Mouse (Mus musculus) intestine, postnatal 0 days (tissue): ENCODE measurements around the gene Dnah1. TPM values are rescaled to one million over a fixed set of nuclear protein-coding genes. Genes with fewer than 3 reads are reported as not detected.
A peak's percentile ranks its signal among the peaks of the same experiment; 100 is the strongest.

Experiments used
- ATAC-seq: fragments of 200-750 bp; cut with Nextera tagmentation; 2 replicates; pipeline ENCODE4 v1.8.0; 2017; ENCODE audit warnings: mild to moderate bottlenecking, moderate TSS enrichment, moderate library complexity
- H3K27ac ChIP-seq: fragments of 300-500 bp; sonication (generic); 2 replicates; pipeline ENCODE4 v1.5.1; 2014; ENCODE audit warnings: mild to moderate bottlenecking, low read depth, low read length, moderate library complexity
- H3K27me3 ChIP-seq: fragments of 300-500 bp; sonication (generic); replicated peaks from 2 replicates; pipeline ENCODE4 v1.6.1; 2014; ENCODE audit warnings: low read length, mixed read lengths; ENCODE audit not compliant: control insufficient read depth, insufficient read depth
- H3K36me3 ChIP-seq: fragments of 300-500 bp; sonication (generic); 2 replicates; pipeline ENCODE4 v1.6.1; 2014; ENCODE audit warnings: mild to moderate bottlenecking, moderate library complexity; ENCODE audit not compliant: control insufficient read depth, insufficient read depth
- H3K4me1 ChIP-seq: fragments of 300-500 bp; sonication (generic); replicated peaks from 2 replicates; pipeline ENCODE4 v1.6.1; 2014; ENCODE audit warnings: antibody characterized with exemption, low read length, mixed read lengths; ENCODE audit not compliant: control insufficient read depth, insufficient read depth
- H3K4me2 ChIP-seq: fragments of 300-500 bp; sonication (generic); replicated peaks from 2 replicates; pipeline ENCODE4 v1.6.1; 2014; ENCODE audit warnings: low read depth, mild to moderate bottlenecking, moderate library complexity
- H3K4me3 ChIP-seq: fragments of 300-500 bp; sonication (generic); 2 replicates; pipeline ENCODE4 v1.5.1; 2014; ENCODE audit warnings: low read depth, low read length
- H3K9ac ChIP-seq: fragments of 300-500 bp; sonication (generic); 2 replicates; pipeline ENCODE4 v1.6.1; 2014; ENCODE audit warnings: mild to moderate bottlenecking, low read depth, low read length
- H3K9me3 ChIP-seq: fragments of 300-500 bp; sonication (generic); 2 replicates; pipeline ENCODE4 v1.6.1; 2016; ENCODE audit warnings: mixed run types; ENCODE audit not compliant: control insufficient read depth
- CTCF ChIP-seq: sonication (generic); IDR thresholded peaks from 2 replicates; pipeline ENCODE4 v1.5.1; 2016; ENCODE audit warnings: low read depth, mild to moderate bottlenecking, control low read depth, antibody characterized with exemption, moderate library complexity
- WGBS: fragments of 180-500 bp; shearing (Covaris S2); extraction: QIAGEN DNeasy Blood & Tissue Kit; methylation state at CpG from one replicate; pipeline ENCODE4 v1.1.7; 2014; 5-methylcytosine and 5-hydroxymethylcytosine counted together
- polyA plus RNA-seq: library from polyadenylated mRNA; unstranded; fragments of >200 nt; fragmentation: Nextera tagmentation; extraction: Ambion mirVana; gene quantifications from 2 replicates; pipeline ENCODE4 v1.2.1, GENCODE M21; 2015

Dnah1 gene
- polyA plus RNA-seq, 1 experiment from 2014 or later, result 0.57 TPM

DNA sequence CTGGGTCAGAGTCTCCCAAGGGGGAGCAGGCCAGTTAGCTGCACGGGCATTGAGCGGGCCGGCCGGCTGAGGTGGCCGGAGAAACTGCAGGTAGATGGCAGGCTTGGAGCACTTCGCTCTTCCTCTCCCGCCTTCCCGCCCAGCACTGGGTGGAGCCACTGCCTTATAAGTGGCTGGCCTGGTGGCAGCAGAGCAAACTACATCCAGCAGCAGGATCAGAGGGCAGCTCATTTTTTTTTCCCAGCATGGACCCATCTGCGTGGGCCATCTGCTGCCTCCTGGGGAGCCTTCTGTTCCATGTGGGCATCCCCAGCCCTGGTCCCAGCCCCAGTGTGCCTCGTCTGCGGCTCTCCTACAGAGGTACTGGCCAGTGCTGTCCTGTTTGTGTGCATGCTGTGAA lies 106.0 kb downstream of the Dnah1 start, which contains the start of gene Sema3g:
Gene Sema3g, plus strand, starts transcription at position 195 of the 400 bp plus-strand sequence.
- Histone ChIP-seq H3K36me3 (no peaks in the 10 kb centered on the region), H3K4me3 (no peak within 1 kb of the TSS), H3K9me3 (no peaks in the 10 kb centered on the region), H3K27me3 (no peaks in the 10 kb centered on the region), H3K27ac (no peak within 1 kb of the TSS), H3K4me2 (peak within 1 kb of the TSS; percentile 48), H3K4me1 (no peaks in the 10 kb centered on the region), H3K9ac (no peak within 1 kb of the TSS)
- peak; percentile 78 for ATAC-seq
- 8% methylated on average over 11 of the region's 11 CpGs for WGBS
- peak; percentile 90 for TF ChIP-seq CTCF

DNA sequence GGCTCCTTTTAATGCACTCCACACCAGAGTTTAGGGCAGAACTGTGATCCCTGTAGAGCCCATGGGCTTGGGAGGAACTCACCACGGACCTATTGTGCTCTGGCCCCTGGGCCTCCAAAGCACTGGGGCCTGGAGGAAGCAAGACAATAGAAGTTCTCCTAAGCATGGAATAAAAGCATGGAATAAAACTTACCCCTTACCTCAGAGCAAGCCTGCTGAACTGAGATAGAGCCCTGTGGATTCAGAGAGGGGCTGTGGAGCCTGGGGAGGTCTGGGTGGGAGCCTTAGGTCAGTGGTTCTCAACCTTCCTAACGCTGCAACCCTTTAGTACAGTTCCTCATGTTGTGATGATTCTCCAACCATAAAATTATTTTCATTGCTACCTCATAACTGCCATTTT lies 106.8 kb downstream of the Dnah1 start, which contains the start of gene Nisch:
Gene Nisch, minus strand, starts transcription at position 101 of the 400 bp plus-strand sequence.
- Histone ChIP-seq H3K27me3 (no peaks in the 10 kb centered on the region), H3K4me3 (no peak within 1 kb of the TSS), H3K4me2 (peak within 1 kb of the TSS; percentile 48), H3K9ac (no peak within 1 kb of the TSS), H3K4me1 (no peaks in the 10 kb centered on the region), H3K27ac (no peak within 1 kb of the TSS), H3K36me3 (no peaks in the 10 kb centered on the region), H3K9me3 (no peaks in the 10 kb centered on the region)
- 80% methylated on average over 2 of the region's 2 CpGs for WGBS
- no peak for TF ChIP-seq CTCF
- no peak for ATAC-seq

DNA sequence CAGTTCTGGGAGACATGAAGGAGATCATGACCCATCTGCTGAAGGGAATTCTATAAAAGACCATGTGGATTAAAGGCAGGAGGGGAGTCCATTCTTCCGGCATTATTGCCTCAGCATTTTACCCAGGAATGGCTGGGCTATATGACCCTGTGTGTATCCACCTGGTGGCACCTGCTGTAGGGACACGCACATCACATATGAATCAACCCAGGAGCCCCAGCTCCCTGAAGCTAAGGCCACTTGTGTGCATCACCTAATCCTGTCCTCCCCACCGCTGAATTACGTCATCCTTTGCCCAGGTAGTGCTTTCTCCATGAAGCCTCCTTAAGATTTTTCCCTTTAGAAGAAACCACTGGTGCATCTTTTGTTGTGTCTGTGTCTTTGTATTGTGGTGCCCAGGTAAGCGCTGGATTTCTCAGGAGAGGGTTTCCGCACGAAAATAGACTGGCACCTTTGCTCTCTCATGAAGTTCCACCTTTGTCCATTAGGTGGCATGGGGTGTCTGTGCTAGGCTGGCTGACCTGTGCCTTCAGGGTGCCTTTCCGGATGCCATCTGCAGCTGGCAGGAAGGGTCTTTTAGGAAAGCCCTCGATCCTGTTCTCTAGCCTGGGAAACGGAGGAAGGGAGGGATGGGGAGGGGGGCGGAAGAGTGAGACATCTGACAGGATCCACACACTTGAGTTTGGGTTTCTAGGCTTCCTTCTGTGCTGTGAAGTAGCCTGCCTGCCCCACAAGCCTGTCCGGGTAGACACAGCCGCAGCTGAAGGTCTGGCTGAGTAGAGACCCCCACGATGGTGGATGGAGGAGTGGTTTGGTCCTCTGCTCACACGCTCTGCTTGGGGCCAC lies 108.3 kb downstream of the Dnah1 start:
- H3K27me3 ChIP-seq, result no peaks in the 10 kb centered on the region
- 30% methylated on average over 15 of the region's 15 CpGs for WGBS
- peak; percentile 48; the same call in 1 of the 2 replicates for ATAC-seq
- no peak overlapping the region for H3K4me3 ChIP-seq
- no peak overlapping the region for H3K27ac ChIP-seq
- H3K36me3 ChIP-seq, result no peaks in the 10 kb centered on the region
- TF ChIP-seq CTCF, result peak; percentile 96
- H3K9me3 ChIP-seq, result no peaks in the 10 kb centered on the region
- no peak overlapping the region for H3K4me2 ChIP-seq
- H3K9ac ChIP-seq, result no peak overlapping the region
- no peaks in the 10 kb centered on the region for H3K4me1 ChIP-seq

DNA sequence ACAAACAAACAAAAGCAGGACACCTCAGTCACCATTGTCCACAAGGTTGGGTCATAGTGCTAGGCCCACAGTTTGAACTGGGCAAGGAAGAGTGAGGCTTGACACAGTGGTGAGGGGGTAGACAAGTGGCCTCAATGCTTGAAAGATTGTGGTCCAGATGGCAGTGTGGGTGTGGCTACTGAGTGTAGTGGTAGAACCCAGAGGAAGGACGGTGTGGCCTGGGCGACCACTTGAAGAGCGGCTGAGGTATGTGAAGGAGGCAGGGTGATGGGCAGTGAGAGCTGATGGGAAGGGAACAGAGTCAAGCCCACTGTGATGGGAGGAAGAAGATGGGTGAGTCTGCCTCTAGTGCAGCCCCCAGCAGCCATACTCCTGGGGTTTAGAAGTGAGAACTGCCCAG lies 109.0 kb downstream of the Dnah1 start:
- 85% methylated on average over 3 of the region's 3 CpGs for WGBS
- no peak for ATAC-seq
- H3K27me3 ChIP-seq, result no peaks in the 10 kb centered on the region

DNA sequence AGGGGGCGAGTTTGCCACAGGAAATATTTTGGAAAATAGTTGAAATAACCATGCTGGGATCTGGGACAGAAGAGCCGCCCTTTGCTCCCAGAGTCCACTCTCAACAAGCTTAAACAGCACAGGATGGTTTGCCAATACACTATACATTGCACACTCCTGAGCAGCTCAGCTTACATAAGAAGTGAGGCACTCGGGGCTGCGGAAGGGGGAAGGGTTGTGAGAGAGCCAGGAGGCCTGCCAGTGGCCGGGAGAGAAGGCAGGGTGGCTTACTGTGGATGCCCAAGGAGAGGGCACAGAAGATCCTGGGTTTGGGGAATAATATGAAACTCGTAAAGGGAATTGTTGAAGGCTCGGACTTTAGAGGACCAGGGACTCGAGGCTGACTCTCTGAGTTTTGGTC lies 109.8 kb downstream of the Dnah1 start:
- no peak overlapping the region for H3K4me2 ChIP-seq
- no peak for ATAC-seq
- H3K4me3 ChIP-seq, result no peak overlapping the region
- no peak overlapping the region for H3K27ac ChIP-seq
- H3K27me3 ChIP-seq, result no peaks in the 10 kb centered on the region
- 72% methylated on average over 8 of the region's 8 CpGs for WGBS
- no peak overlapping the region for H3K9ac ChIP-seq
- H3K4me1 ChIP-seq, result no peaks in the 10 kb centered on the region
- H3K36me3 ChIP-seq, result no peaks in the 10 kb centered on the region
- H3K9me3 ChIP-seq, result no peaks in the 10 kb centered on the region
- no peak for TF ChIP-seq CTCF

More for the DNA sequence above, 109.0 kb downstream of the Dnah1 start:
- no peaks in the 10 kb centered on the region for H3K36me3 ChIP-seq
- no peak for TF ChIP-seq CTCF
- no peaks in the 10 kb centered on the region for H3K9me3 ChIP-seq
- H3K27ac ChIP-seq, result no peak overlapping the region
- no peak overlapping the region for H3K4me2 ChIP-seq
- H3K9ac ChIP-seq, result no peak overlapping the region
- H3K4me3 ChIP-seq, result no peak overlapping the region
- H3K4me1 ChIP-seq, result no peaks in the 10 kb centered on the region

DNA sequence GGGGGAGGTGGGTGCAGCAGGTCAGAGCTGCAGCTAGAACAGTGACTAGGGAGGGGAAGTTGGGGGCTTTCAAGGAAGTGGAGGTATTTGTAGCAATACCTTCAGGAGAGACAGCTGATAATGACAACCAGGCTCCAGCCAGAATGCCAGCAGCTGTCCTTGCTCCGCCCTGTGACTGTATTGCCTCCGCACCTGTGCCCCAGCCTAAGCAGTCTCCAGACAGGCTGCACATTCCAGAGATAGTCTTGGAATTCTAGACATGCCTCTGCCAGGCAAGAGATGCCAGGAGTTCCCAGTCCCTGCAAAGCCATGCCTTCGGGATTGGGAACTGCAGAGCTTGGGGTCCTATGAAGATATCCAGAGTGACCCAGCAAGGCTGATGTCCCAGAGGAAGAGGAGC lies 111.2 kb downstream of the Dnah1 start:
- no peak for TF ChIP-seq CTCF
- 42% methylated on average over 3 of the region's 3 CpGs for WGBS
- Histone ChIP-seq H3K4me1 (no peaks in the 10 kb centered on the region), H3K36me3 (no peaks in the 10 kb centered on the region), H3K4me2 (no peak overlapping the region), H3K9me3 (no peaks in the 10 kb centered on the region), H3K9ac (no peak overlapping the region), H3K27me3 (no peaks in the 10 kb centered on the region), H3K4me3 (no peak overlapping the region), H3K27ac (no peak overlapping the region)
- ATAC-seq, result no peak
